Mouse (Mus musculus) kidney, embryonic 15.5 days (tissue): Measurements from ENCODE around the gene AW822073. TPM values are rescaled to one million over a fixed set of nuclear protein-coding genes. Genes with fewer than 3 reads are reported as not detected.
A peak's percentile ranks its signal among the peaks of the same experiment; 100 is the strongest.
"Not testable (repeated sequence)": the region's sequence is repeated elsewhere in the genome, so short reads cannot be mapped to it uniquely, and the experiment has no call there.

Source experiments
- ATAC-seq: fragments of 200-750 bp; cut with Nextera tagmentation; replicated peaks from 2 replicates; pipeline ENCODE4 v1.8.0; 2017; ENCODE audit warnings: moderate TSS enrichment; ENCODE audit not compliant: low FRiP score
- H3K27ac ChIP-seq: fragments of 300-500 bp; sonication (generic); 2 replicates; pipeline ENCODE4 v1.5.1; 2015; ENCODE audit warnings: mild to moderate bottlenecking, inconsistent platforms
- H3K27me3 ChIP-seq: fragments of 300-500 bp; sonication (generic); 2 replicates; pipeline ENCODE4 v1.6.1; 2015; ENCODE audit warnings: inconsistent platforms
- H3K36me3 ChIP-seq: fragments of 300-500 bp; sonication (generic); 2 replicates; pipeline ENCODE4 v1.6.1; 2015; ENCODE audit warnings: inconsistent platforms
- H3K4me1 ChIP-seq: fragments of 300-500 bp; sonication (generic); 2 replicates; pipeline ENCODE4 v1.6.1; 2015; ENCODE audit warnings: inconsistent platforms
- H3K4me2 ChIP-seq: fragments of 300-500 bp; sonication (generic); 2 replicates; pipeline ENCODE4 v1.6.1; 2015; ENCODE audit warnings: moderate library complexity, mild to moderate bottlenecking, inconsistent platforms
- H3K4me3 ChIP-seq: fragments of 300-500 bp; sonication (generic); replicated peaks from 2 replicates; pipeline ENCODE4 v1.5.1; 2015; ENCODE audit warnings: mild to moderate bottlenecking, inconsistent platforms
- H3K9ac ChIP-seq: fragments of 300-500 bp; sonication (generic); 2 replicates; pipeline ENCODE4 v1.6.1; 2015; ENCODE audit warnings: mild to moderate bottlenecking, inconsistent platforms
- H3K9me3 ChIP-seq: fragments of 300-500 bp; sonication (generic); replicated peaks from 2 replicates; pipeline ENCODE4 v1.6.1; 2016; ENCODE audit warnings: inconsistent platforms
- WGBS: fragments of 180-500 bp; shearing (Covaris S2); methylation state at CpG from one replicate; pipeline ENCODE4 v1.1.7; 2015; ENCODE audit warnings: mixed read lengths; 5-methylcytosine and 5-hydroxymethylcytosine counted together
- polyA plus RNA-seq: library from polyadenylated mRNA; unstranded; fragments of >200 nt; fragmentation: Nextera tagmentation; extraction: Ambion mirVana; gene quantifications from 2 replicates; pipeline ENCODE4 v1.2.1, GENCODE M21; 2015

AW822073 gene
- polyA plus RNA-seq, 1 experiment from 2014 or later: not detected

DNA sequence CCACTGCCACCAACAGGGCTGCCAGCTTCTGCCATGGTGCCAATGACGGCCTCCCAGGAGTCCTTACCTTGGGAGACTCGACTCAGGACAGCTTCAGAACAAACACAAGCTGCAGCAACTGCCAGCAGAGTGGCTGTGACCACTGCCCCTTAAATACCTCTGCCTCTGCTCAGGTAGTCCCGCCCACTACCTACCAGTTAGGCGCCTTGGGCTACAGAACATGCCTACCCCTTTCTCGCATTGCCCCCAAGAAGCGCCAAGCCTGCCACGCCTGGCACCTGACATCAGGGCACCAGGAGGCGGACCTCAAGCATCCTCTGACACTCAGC, 7.9 kb upstream of the AW822073 start, which contains the start of gene Duxf3:
Gene Duxf3 (minus strand): TSS at position 35 of the 329 bp plus-strand sequence.
- not testable (repeated sequence) for H3K4me2 ChIP-seq, H3K4me3 ChIP-seq, H3K36me3 ChIP-seq, H3K27me3 ChIP-seq, H3K4me1 ChIP-seq, H3K9ac ChIP-seq, H3K27ac ChIP-seq
- ATAC-seq: peak; percentile 63
- WGBS: 86% methylated on average over 7 of the region's 8 CpGs
- peaks cover 14% of the 10 kb centered on the region for H3K9me3 ChIP-seq

- H3K27ac ChIP-seq, H3K27me3 ChIP-seq, H3K9ac ChIP-seq, H3K4me1 ChIP-seq, H3K36me3 ChIP-seq, H3K4me3 ChIP-seq, H3K4me2 ChIP-seq: not testable (repeated sequence)
- WGBS: 88% methylated on average over 35 of the region's 35 CpGs
- peaks cover 13% of the 10 kb centered on the region for H3K9me3 ChIP-seq
- peak; percentile 88 for ATAC-seq
Observed at GRCm38 (mm10) chr10:58231779-58232640, 7.3 kb upstream of the AW822073 start.

GRCm38 (mm10) chr10:58231088-58231487, 6.4 kb upstream of the AW822073 start:
- peaks cover 16% of the 10 kb centered on the region for H3K9me3 ChIP-seq
- not testable (repeated sequence) for H3K27me3 ChIP-seq, H3K27ac ChIP-seq, H3K4me2 ChIP-seq, H3K9ac ChIP-seq, H3K4me1 ChIP-seq, H3K36me3 ChIP-seq, H3K4me3 ChIP-seq
- 85% methylated on average over 5 of the region's 7 CpGs for WGBS
- peak; percentile 30 for ATAC-seq

GRCm38 (mm10) chr10:58230021-58230420, 5.3 kb upstream of the AW822073 start:
- not testable (repeated sequence) for H3K4me1 ChIP-seq, H3K36me3 ChIP-seq, ATAC-seq, H3K27me3 ChIP-seq, H3K27ac ChIP-seq, H3K9ac ChIP-seq, H3K4me2 ChIP-seq, H3K4me3 ChIP-seq
- WGBS: 60% methylated on average over 3 of the region's 3 CpGs
- peaks cover 16% of the 10 kb centered on the region for H3K9me3 ChIP-seq

GRCm38 (mm10) chr10:58227798-58228197, 3.1 kb upstream of the AW822073 start:
- H3K4me1 ChIP-seq, H3K27ac ChIP-seq, H3K36me3 ChIP-seq, H3K9ac ChIP-seq, H3K27me3 ChIP-seq, H3K4me2 ChIP-seq, ATAC-seq, H3K4me3 ChIP-seq: not testable (repeated sequence)
- H3K9me3 ChIP-seq: peaks cover 16% of the 10 kb centered on the region
- 86% methylated on average over 3 of the region's 6 CpGs for WGBS

GRCm38 (mm10) chr10:58226357-58226756, 1.6 kb upstream of the AW822073 start:
- not testable (repeated sequence) for ATAC-seq, H3K27me3 ChIP-seq, H3K27ac ChIP-seq, H3K4me3 ChIP-seq, H3K4me1 ChIP-seq, H3K36me3 ChIP-seq, H3K4me2 ChIP-seq, H3K9ac ChIP-seq, H3K9me3 ChIP-seq
- 75% methylated on average over 4 of the region's 4 CpGs for WGBS

DNA sequence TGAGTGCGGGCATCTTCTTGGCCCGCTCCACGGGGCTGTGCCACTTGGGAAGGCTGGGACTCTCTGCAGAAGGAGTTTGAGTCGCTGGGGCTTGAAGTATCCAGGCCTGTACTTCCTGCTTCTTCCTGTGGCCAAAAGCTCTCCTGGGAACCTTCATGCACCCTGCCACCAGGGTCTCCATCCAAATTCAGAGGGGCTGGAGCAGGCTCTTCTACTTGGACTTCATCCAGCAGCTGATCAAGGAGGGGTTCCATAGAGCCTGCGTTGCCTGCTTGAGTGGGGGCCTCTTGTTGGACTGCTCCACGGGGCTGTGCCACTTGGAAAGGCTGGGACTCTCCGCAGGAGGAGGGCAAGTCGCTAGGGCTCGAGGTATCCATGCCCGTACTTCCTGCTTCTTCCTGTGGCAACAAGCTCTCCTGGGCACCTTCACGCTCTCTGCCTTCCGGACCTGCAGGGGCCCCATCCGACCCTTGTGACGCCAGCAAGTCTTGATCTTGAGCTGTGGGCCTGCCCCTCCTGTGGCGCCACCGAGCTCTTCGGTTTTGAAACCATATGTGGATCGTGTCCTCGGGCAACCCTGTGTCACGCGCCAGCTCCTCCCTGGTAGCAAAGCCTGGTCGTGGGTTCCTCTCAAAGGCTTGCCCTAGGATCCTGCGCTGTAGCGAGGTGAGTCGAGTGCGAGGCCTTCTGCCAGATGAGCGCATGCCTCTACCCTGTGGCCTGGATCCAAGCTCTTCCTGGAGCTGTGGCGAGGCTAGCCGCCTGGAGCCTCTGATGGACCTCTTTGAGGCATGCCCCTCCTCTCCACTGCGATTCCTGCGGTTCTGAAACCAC, 541 bp downstream of the AW822073 start:
- not testable (repeated sequence) for H3K9ac ChIP-seq, H3K36me3 ChIP-seq, ATAC-seq, H3K4me2 ChIP-seq, H3K4me3 ChIP-seq, H3K27ac ChIP-seq, H3K27me3 ChIP-seq, H3K9me3 ChIP-seq, H3K4me1 ChIP-seq
- 86% methylated on average over 31 of the region's 31 CpGs for WGBS

- H3K4me1 ChIP-seq, H3K27me3 ChIP-seq, H3K9me3 ChIP-seq, H3K4me2 ChIP-seq, H3K27ac ChIP-seq, H3K36me3 ChIP-seq, ATAC-seq, H3K4me3 ChIP-seq, H3K9ac ChIP-seq: not testable (repeated sequence)
- WGBS: 80% methylated on average over 4 of the region's 6 CpGs
Observed at GRCm38 (mm10) chr10:58223161-58223560, 1.6 kb downstream of the AW822073 start.

DNA sequence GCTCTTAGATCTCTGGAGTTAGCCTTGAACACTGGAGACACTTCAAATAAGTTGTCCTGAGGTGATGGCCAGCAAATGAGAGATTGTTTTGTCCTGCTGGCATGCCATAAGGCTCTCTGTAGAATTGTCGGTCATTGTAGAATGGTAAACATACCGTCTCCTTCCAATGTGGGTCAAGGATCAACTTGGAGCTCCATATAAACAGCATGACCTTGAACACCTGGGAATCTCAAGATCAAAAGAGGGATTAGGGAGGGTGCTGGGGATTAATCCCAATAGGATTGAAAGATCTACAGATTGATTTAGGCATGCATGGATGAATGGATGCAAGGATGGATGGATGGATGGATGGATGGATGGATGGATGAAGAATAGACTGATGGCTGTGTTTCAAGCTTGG, 3.2 kb downstream of the AW822073 start:
- H3K27me3 ChIP-seq, H3K36me3 ChIP-seq, ATAC-seq, H3K4me3 ChIP-seq, H3K9ac ChIP-seq, H3K9me3 ChIP-seq, H3K4me2 ChIP-seq, H3K4me1 ChIP-seq, H3K27ac ChIP-seq: not testable (repeated sequence)
- 95% methylated on average over 2 of the region's 2 CpGs for WGBS

DNA sequence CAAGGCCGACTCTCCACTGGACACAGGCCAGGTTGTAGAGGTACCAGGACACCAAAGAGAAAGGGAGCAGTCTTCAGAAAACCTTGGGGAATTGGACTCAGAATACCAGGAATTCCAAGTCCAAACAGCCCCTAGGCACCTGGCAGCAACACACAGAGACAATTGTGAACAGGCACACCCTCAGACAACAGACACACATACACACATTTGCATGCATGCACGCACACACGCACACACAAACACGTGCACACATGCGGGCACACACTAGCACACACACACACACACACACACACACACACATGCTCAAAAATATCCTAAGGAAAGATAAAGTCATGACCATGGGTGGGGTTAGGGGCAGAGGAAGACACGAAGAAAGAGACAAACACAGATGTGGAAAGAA, 4.0 kb downstream of the AW822073 start:
- Histone ChIP-seq H3K9me3 (no peaks in the 10 kb centered on the region), H3K27ac (no peak overlapping the region), H3K4me3 (no peak overlapping the region), H3K36me3 (no peaks in the 10 kb centered on the region), H3K4me2 (no peak overlapping the region), H3K4me1 (no peaks in the 10 kb centered on the region), H3K9ac (no peak overlapping the region), H3K27me3 (no peaks in the 10 kb centered on the region)
- WGBS: 82% methylated on average over 6 of the region's 6 CpGs
- ATAC-seq: no peak

GRCm38 (mm10) chr10:58217366-58217765, 7.4 kb downstream of the AW822073 start:
- no peaks in the 10 kb centered on the region for H3K27me3 ChIP-seq
- 86% methylated on average over 3 of the region's 3 CpGs for WGBS
- H3K9ac ChIP-seq: no peak overlapping the region
- no peaks in the 10 kb centered on the region for H3K4me1 ChIP-seq
- no peak for ATAC-seq
- H3K9me3 ChIP-seq: no peaks in the 10 kb centered on the region
- no peak overlapping the region for H3K4me3 ChIP-seq
- no peak overlapping the region for H3K27ac ChIP-seq
- H3K4me2 ChIP-seq: no peak overlapping the region
- no peaks in the 10 kb centered on the region for H3K36me3 ChIP-seq

- ATAC-seq: no peak
- Histone ChIP-seq H3K4me2 (no peak overlapping the region), H3K9me3 (no peaks in the 10 kb centered on the region), H3K27me3 (no peaks in the 10 kb centered on the region), H3K4me1 (no peaks in the 10 kb centered on the region), H3K36me3 (no peaks in the 10 kb centered on the region), H3K9ac (no peak overlapping the region), H3K27ac (no peak overlapping the region), H3K4me3 (no peak overlapping the region)
- 82% methylated on average over 1 of the region's 1 CpGs for WGBS
Observed at GRCm38 (mm10) chr10:58215353-58215752, 9.4 kb downstream of the AW822073 start.
